Mouse (Mus musculus): ENCODE results near the gene Ifrd2.

DNA sequence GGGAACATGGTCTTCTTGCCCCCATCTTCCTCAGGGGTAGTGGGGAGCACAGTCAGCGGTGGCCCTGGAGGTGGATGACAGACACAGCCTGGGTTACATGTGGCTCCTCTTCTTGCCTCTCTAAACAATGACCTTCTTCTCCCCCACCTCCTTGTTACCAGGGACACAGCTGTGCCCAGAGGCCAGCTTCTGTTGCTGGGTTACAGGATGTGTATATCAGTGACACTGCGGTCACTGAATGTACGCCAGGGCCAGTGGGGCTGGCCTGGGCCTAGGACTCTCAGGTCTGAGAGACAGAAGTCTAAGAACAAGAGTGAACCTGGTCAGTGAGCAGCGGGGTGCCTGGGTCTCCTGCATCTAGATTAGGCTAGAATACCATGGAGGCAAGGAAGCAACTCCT, 27.6 kb downstream of the Ifrd2 start:
- TF ChIP-seq POLR2A (IDR thresholded peaks at IDR 0.05; ENCODE audit: control insufficient read depth, extremely low read depth, insufficient read depth, low read length, poor library complexity): no peak
- TF ChIP-seq CTCF (IDR thresholded peaks at IDR 0.05; ENCODE audit: borderline replicate concordance, control insufficient read depth, extremely low read depth, insufficient read depth, low read length, poor library complexity): no peak

All from thymus, adult 2 months (tissue).